Comparison of ENCODE assay signal across 8 mouse cellular contexts in genomic region chr4:129136189-129136578, GRCm38 (mm10). TPM values are rescaled to one million over a fixed set of nuclear protein-coding genes. Genes with fewer than 3 reads are reported as not detected.
DNase-seq lines count a peak whose midpoint lies in the region; ATAC-seq and TF ChIP-seq lines count a peak whose summit lies in the region.
"Had no signal": no experiment of that assay in that cellular context is flagged by ENCODE, and none has a peak within 500 bp of the region (broad histone marks: within the 10 kb centered on the region; RNA-seq: fewer than 3 reads in every experiment).

No protein-coding gene starts in this region.

- H3K9ac ChIP-seq in lung, embryonic 14.5 days, result peak overlapping the region; percentile 57; the same call in 1 of the 2 replicates
- peak overlapping the region; percentile 70 for H3K9ac ChIP-seq in forebrain, embryonic 11.5 days (ENCODE audit: low read length)
- peak overlapping the region; percentile 78 for H3K9ac ChIP-seq in limb, embryonic 11.5 days (ENCODE audit: low read length)

- H3K4me1 ChIP-seq in lung, embryonic 14.5 days (ENCODE audit: insufficient read depth), result no peaks in the 10 kb centered on the region
- no peaks in the 10 kb centered on the region; the same call in 1 of the 2 replicates for H3K4me1 ChIP-seq in lung, adult 2 months (ENCODE audit: control insufficient read depth, insufficient read depth, low read length)
- H3K4me1 ChIP-seq in forebrain, embryonic 11.5 days (replicated peaks; ENCODE audit: control insufficient read depth, insufficient read depth, low read length), result peaks cover 2% of the 10 kb centered on the region; the same call in 1 of the 2 replicates
- 0 out of 2 replicates have a peak, but pooled peaks cover 7% of the 10 kb centered on the region for H3K4me1 ChIP-seq in limb, embryonic 11.5 days (ENCODE audit: control insufficient read depth, insufficient read depth, low read length)
- H3K4me1 ChIP-seq in olfactory bulb, adult 2 months (ENCODE audit: control insufficient read depth, insufficient read depth, low read length), result peaks cover 44% of the 10 kb centered on the region

- H3K36me3 ChIP-seq in lung, embryonic 14.5 days (ENCODE audit: insufficient read depth), result no peaks in the 10 kb centered on the region
- no peaks in the 10 kb centered on the region for H3K36me3 ChIP-seq in forebrain, embryonic 11.5 days (ENCODE audit: control insufficient read depth, insufficient read depth, low read length)
- no peaks in the 10 kb centered on the region for H3K36me3 ChIP-seq in limb, embryonic 11.5 days (ENCODE audit: control insufficient read depth, insufficient read depth, low read length)

- H3K27ac ChIP-seq in lung, embryonic 14.5 days (ENCODE audit: low read depth), result no peak overlapping the region
- H3K27ac ChIP-seq in forebrain, embryonic 11.5 days (ENCODE audit: low read depth, low read length), result no peak overlapping the region
- no peak overlapping the region for H3K27ac ChIP-seq in limb, embryonic 11.5 days (replicated peaks; ENCODE audit: low read depth, low read length)
- peak overlapping the region; percentile 61 for H3K27ac ChIP-seq in olfactory bulb, adult 2 months (ENCODE audit: insufficient read depth, low read depth, low read length)

- no peak; the same call in 1 of the 2 replicates for ATAC-seq in lung, embryonic 14.5 days (ENCODE audit: insufficient read depth)
- ATAC-seq in forebrain, embryonic 11.5 days (replicated peaks; ENCODE audit: low FRiP score), result no peak
- ATAC-seq in limb, embryonic 11.5 days (ENCODE audit: insufficient number of reproducible peaks, low FRiP score, low TSS enrichment, low read depth), result no peak

- no peak for TF ChIP-seq CTCF in lung, embryonic 14.5 days (IDR thresholded peaks at IDR 0.05; ENCODE audit: low read depth)
- no peak for TF ChIP-seq CTCF in lung, adult 2 months (IDR thresholded peaks at IDR 0.05; ENCODE audit: insufficient read depth, low read length)
- no peak for TF ChIP-seq CTCF in olfactory bulb, adult 2 months (IDR thresholded peaks at IDR 0.05; ENCODE audit: insufficient read depth, low read depth, low read length)

- H3K27me3 ChIP-seq in lung, embryonic 14.5 days (ENCODE audit: insufficient read depth, low read length), result peaks cover 30% of the 10 kb centered on the region
- H3K27me3 ChIP-seq in forebrain, embryonic 11.5 days (ENCODE audit: control insufficient read depth, insufficient read depth, low read length), result peaks cover 25% of the 10 kb centered on the region
- peaks cover 20% of the 10 kb centered on the region; the same call in 1 of the 2 replicates for H3K27me3 ChIP-seq in limb, embryonic 11.5 days (ENCODE audit: control insufficient read depth, insufficient read depth, low read length)

- peak overlapping the region; percentile 90 for H3K4me2 ChIP-seq in lung, embryonic 14.5 days
- peak overlapping the region; percentile 90 for H3K4me2 ChIP-seq in forebrain, embryonic 11.5 days (ENCODE audit: low read depth, low read length, severe bottlenecking)
- H3K4me2 ChIP-seq in limb, embryonic 11.5 days (ENCODE audit: low read depth, severe bottlenecking), result peak overlapping the region; percentile 95

- 34% methylated on average over 9 of the region's 9 CpGs for WGBS in lung, embryonic 14.5 days
- WGBS in lung, adult 2 months, result 39% methylated on average over 9 of the region's 9 CpGs
- WGBS in forebrain, embryonic 11.5 days, result 28% methylated on average over 9 of the region's 9 CpGs
- WGBS in limb, embryonic 11.5 days, result 31% methylated on average over 9 of the region's 9 CpGs
- WGBS in olfactory bulb, adult 2 months, result 32% methylated on average over 9 of the region's 9 CpGs

- TF ChIP-seq POLR2A in lung, adult 2 months (IDR thresholded peaks at IDR 0.05; ENCODE audit: borderline replicate concordance, extremely low read depth, low read depth, low read length), result no peak
- TF ChIP-seq POLR2A in olfactory bulb, adult 2 months (IDR thresholded peaks at IDR 0.05; ENCODE audit: insufficient read depth, low read depth, low read length), result no peak

- no peak for DNase-seq in lung, embryonic 14.5 days
- DNase-seq in lung, adult 2 months, result no peak
- no peak for DNase-seq in forebrain, embryonic 11.5 days (ENCODE audit: low spot score)
- DNase-seq in limb, embryonic 11.5 days (ENCODE audit: low spot score), result no peak
- DNase-seq in left cerebral cortex, postnatal 25 days (ENCODE audit: low spot score in 2 of 2), result no peak
- no peak for DNase-seq in right cerebral cortex, adult 2 months (ENCODE audit: low spot score in 2 of 2)

- H3K9me3 ChIP-seq in lung, embryonic 14.5 days (ENCODE audit: low read depth, low read length), result no peaks in the 10 kb centered on the region
- H3K9me3 ChIP-seq in forebrain, embryonic 11.5 days (ENCODE audit: control insufficient read depth, low read length), result no peaks in the 10 kb centered on the region
- H3K9me3 ChIP-seq in limb, embryonic 11.5 days (ENCODE audit: control insufficient read depth, low read length), result no peaks in the 10 kb centered on the region

- intact Hi-C loops in left cerebral cortex, postnatal 25 days (cut with DNase I), result loop anchor here (10.0 kb wide), 2 partner anchors 139 to 319 kb away; no protein-coding TSS in a partner anchor

- peak overlapping the region; percentile 51 for H3K4me3 ChIP-seq in lung, embryonic 14.5 days (ENCODE audit: low read depth, low read length)
- no peak overlapping the region for H3K4me3 ChIP-seq in lung, adult 2 months (replicated peaks; ENCODE audit: extremely low read depth, low read depth, low read length)
- H3K4me3 ChIP-seq in forebrain, embryonic 11.5 days (ENCODE audit: low read depth, low read length), result peak overlapping the region; percentile 68
- H3K4me3 ChIP-seq in limb, embryonic 11.5 days (ENCODE audit: low read depth, low read length), result peak overlapping the region; percentile 49
- H3K4me3 ChIP-seq in olfactory bulb, adult 2 months (ENCODE audit: insufficient read depth, low read depth, low read length), result peak overlapping the region; percentile 68

RNA-seq across cellular contexts. Expression of gene Fndc5, which starts 0.6 kb away (rescaled TPM):
- 2.1 and 2.2 TPM in 2 replicates for polyA plus RNA-seq in lung, embryonic 14.5 days (2014; fragmentation: Nextera tagmentation; extraction: Ambion mirVana)
- 4.5 and 5.5 TPM in 2 replicates for polyA plus RNA-seq in lung, adult 2 months (2012; rRNA removed)
- 0.63 and 1.4 TPM in 2 replicates for polyA plus RNA-seq in forebrain, embryonic 11.5 days (2014; fragmentation: Nextera tagmentation; extraction: Ambion mirVana)
- polyA plus RNA-seq in limb, embryonic 11.5 days (2014; fragmentation: Nextera tagmentation; extraction: Ambion mirVana), result 3.7 and 4.5 TPM in 2 replicates
- not detected in 2 replicates for polyA plus RNA-seq in olfactory bulb, adult 2 months (2012; ENCODE audit: insufficient read depth, insufficient read length, low replicate concordance, missing spikeins)
- total RNA-seq in left cerebral cortex, postnatal 25 days (2021), result 10 to 100 TPM; 56.2 to 63.4 TPM

RNA-seq across cellular contexts. Expression of gene Hpca, which starts 14.3 kb away (rescaled TPM):
- 0.92 and 1.7 TPM in 2 replicates for polyA plus RNA-seq in lung, embryonic 14.5 days (2014; fragmentation: Nextera tagmentation; extraction: Ambion mirVana)
- 0.23 TPM in 1 of 2 replicates, not detected in the other for polyA plus RNA-seq in lung, adult 2 months (2012; rRNA removed)
- polyA plus RNA-seq in forebrain, embryonic 11.5 days (2014; fragmentation: Nextera tagmentation; extraction: Ambion mirVana), result 0.87 and 1.2 TPM in 2 replicates
- 0.19 and 0.23 TPM in 2 replicates for polyA plus RNA-seq in limb, embryonic 11.5 days (2014; fragmentation: Nextera tagmentation; extraction: Ambion mirVana)
- polyA plus RNA-seq in olfactory bulb, adult 2 months (2012; ENCODE audit: insufficient read depth, insufficient read length, low replicate concordance, missing spikeins), result not detected in 2 replicates
- total RNA-seq in left cerebral cortex, postnatal 25 days (2021), result 100 to 1,000 TPM; 621 to 724 TPM

RNA-seq across cellular contexts. Expression of gene Tmem54, which starts 30.8 kb away (rescaled TPM):
- 11.9 and 13.1 TPM in 2 replicates for polyA plus RNA-seq in lung, embryonic 14.5 days (2014; fragmentation: Nextera tagmentation; extraction: Ambion mirVana)
- 5.8 and 39.0 TPM in 2 replicates for polyA plus RNA-seq in lung, adult 2 months (2012; rRNA removed)
- 1.5 and 2.0 TPM in 2 replicates for polyA plus RNA-seq in forebrain, embryonic 11.5 days (2014; fragmentation: Nextera tagmentation; extraction: Ambion mirVana)
- polyA plus RNA-seq in limb, embryonic 11.5 days (2014; fragmentation: Nextera tagmentation; extraction: Ambion mirVana), result 4.3 and 4.6 TPM in 2 replicates
- not detected in 2 replicates for polyA plus RNA-seq in olfactory bulb, adult 2 months (2012; ENCODE audit: insufficient read depth, insufficient read length, low replicate concordance, missing spikeins)
- not detected for total RNA-seq in left cerebral cortex, postnatal 25 days (2021)
- total RNA-seq: adrenal gland, postnatal 36 days had no signal

RNA-seq across cellular contexts. Expression of gene S100pbp, which starts 53.3 kb away (rescaled TPM):
- 17.3 and 18.1 TPM in 2 replicates for polyA plus RNA-seq in lung, embryonic 14.5 days (2014; fragmentation: Nextera tagmentation; extraction: Ambion mirVana)
- 8.5 and 10.5 TPM in 2 replicates for polyA plus RNA-seq in lung, adult 2 months (2012; rRNA removed)
- polyA plus RNA-seq in forebrain, embryonic 11.5 days (2014; fragmentation: Nextera tagmentation; extraction: Ambion mirVana), result 25.4 and 30.7 TPM in 2 replicates
- polyA plus RNA-seq in limb, embryonic 11.5 days (2014; fragmentation: Nextera tagmentation; extraction: Ambion mirVana), result 30.5 and 32.3 TPM in 2 replicates
- not detected in 2 replicates for polyA plus RNA-seq in olfactory bulb, adult 2 months (2012; ENCODE audit: insufficient read depth, insufficient read length, low replicate concordance, missing spikeins)
- 10 to 100 TPM; 37.8 to 41.2 TPM for total RNA-seq in left cerebral cortex, postnatal 25 days (2021)

RNA-seq across cellular contexts. Expression of gene Yars, which starts 53.4 kb away (rescaled TPM):
- polyA plus RNA-seq in lung, embryonic 14.5 days (2014; fragmentation: Nextera tagmentation; extraction: Ambion mirVana), result 84.4 and 92.2 TPM in 2 replicates
- polyA plus RNA-seq in lung, adult 2 months (2012; rRNA removed), result 9.0 and 15.4 TPM in 2 replicates
- 113 and 118 TPM in 2 replicates for polyA plus RNA-seq in forebrain, embryonic 11.5 days (2014; fragmentation: Nextera tagmentation; extraction: Ambion mirVana)
- polyA plus RNA-seq in limb, embryonic 11.5 days (2014; fragmentation: Nextera tagmentation; extraction: Ambion mirVana), result 83.1 and 84.8 TPM in 2 replicates
- not detected in 2 replicates for polyA plus RNA-seq in olfactory bulb, adult 2 months (2012; ENCODE audit: insufficient read depth, insufficient read length, low replicate concordance, missing spikeins)
- 10 to 100 TPM; 85.3 to 96.2 TPM for total RNA-seq in left cerebral cortex, postnatal 25 days (2021)

Comparison
In these comparisons a context has a peak if more than half of its experiments do, and no peak if none do; other contexts are left out.
1. RNA of gene Fndc5, which starts 0.6 kb away (polyA plus RNA-seq): not detected in olfactory bulb, adult 2 months; 4.5 to 5.5 TPM in lung, adult 2 months, 3.7 to 4.5 TPM in limb, embryonic 11.5 days, 2.1 to 2.2 TPM in lung, embryonic 14.5 days and 0.63 to 1.4 TPM in forebrain, embryonic 11.5 days; every median in the first group is over 10 times any median in the second.
2. Peak in every context shown above with its lines, with median percentiles within 50 percentile points of each other: H3K4me2 ChIP-seq and H3K9ac ChIP-seq.